Comparison of ENCODE assay signal across 8 mouse cellular contexts in genomic region chr5:113815638-113816152, GRCm38 (mm10). TPM values are rescaled to one million over a fixed set of nuclear protein-coding genes. Genes with fewer than 3 reads are reported as not detected.
DNase-seq lines count a peak whose midpoint lies in the region; ATAC-seq and TF ChIP-seq lines count a peak whose summit lies in the region.

No protein-coding gene starts in this region.

- intact Hi-C loops in heart, adult 2 months (cut with DNase I), result loop anchor here (1.0 to 10.0 kb wide), 3 partner anchors 41 to 449 kb away; no protein-coding TSS in a partner anchor
- intact Hi-C loops in heart, postnatal 25 days (cut with DNase I), result loop anchor here (1.0 to 10.0 kb wide), 3 partner anchors 42 to 449 kb away; no protein-coding TSS in a partner anchor
- intact Hi-C loops in left cerebral cortex, postnatal 4 days (cut with DNase I), result loop anchor here (5.0 kb wide), 1 partner anchor 43 kb away; the partner anchor contains the start of genes Iscu and Sart3

- no peak overlapping the region for H3K27ac ChIP-seq in heart, adult 2 months
- no peak overlapping the region for H3K27ac ChIP-seq in hindbrain, postnatal 0 days
- H3K27ac ChIP-seq in midbrain, embryonic 13.5 days, result no peak overlapping the region

- no peak overlapping the region for H3K4me3 ChIP-seq in heart, adult 2 months
- no peak overlapping the region for H3K4me3 ChIP-seq in hindbrain, postnatal 0 days (ENCODE audit: low read length)
- H3K4me3 ChIP-seq in midbrain, embryonic 13.5 days (replicated peaks), result no peak overlapping the region

- ATAC-seq in erythroid progenitor cell, adult 5-6 weeks (replicated peaks; ENCODE audit: low FRiP score, poor library complexity, severe bottlenecking), result peak; percentile 78
- peak; percentile 66 for ATAC-seq in hindbrain, postnatal 0 days
- ATAC-seq in midbrain, embryonic 13.5 days, result no peak

- no peaks in the 10 kb centered on the region for H3K79me2 ChIP-seq in heart, adult 2 months (replicated peaks; ENCODE audit: control insufficient read depth, insufficient read depth, low read length)

- 0 out of 2 replicates have a peak, but pooled peaks cover 3% of the 10 kb centered on the region for H3K9me3 ChIP-seq in hindbrain, postnatal 0 days (ENCODE audit: low read length)
- peaks cover 5% of the 10 kb centered on the region; the same call in 1 of the 2 replicates for H3K9me3 ChIP-seq in midbrain, embryonic 13.5 days

- no peak for TF ChIP-seq EP300 in heart, adult 2 months (IDR thresholded peaks at IDR 0.05; ENCODE audit: insufficient read depth, low read depth, low read length)

- TF ChIP-seq POLR2A in heart, adult 2 months (IDR thresholded peaks at IDR 0.05; ENCODE audit: insufficient read depth, low read depth, low read length), result no peak

- DNase-seq in heart, adult 2 months, result peak; percentile 68 to 80
- DNase-seq in heart, postnatal 25 days (ENCODE audit: low spot score), result no peak
- peak; percentile 57 for DNase-seq in c-Kit-negative CD71-positive TER-119-positive erythroid progenitor cells, embryonic 14.5 days (ENCODE audit: low read depth, low spot score)
- DNase-seq in hindbrain, postnatal 0 days (ENCODE audit: low spot score), result peak; percentile 83
- peak; percentile 79 for DNase-seq in left cerebral cortex, postnatal 4 days
- peak; percentile 65 to 90 for DNase-seq in spleen, postnatal 10 days (ENCODE audit: low spot score in 2 of 2)

- no peaks in the 10 kb centered on the region for H3K4me1 ChIP-seq in heart, adult 2 months (ENCODE audit: control insufficient read depth, insufficient read depth, low read length)
- no peaks in the 10 kb centered on the region for H3K4me1 ChIP-seq in hindbrain, postnatal 0 days (ENCODE audit: insufficient read depth, low read length)
- H3K4me1 ChIP-seq in midbrain, embryonic 13.5 days (replicated peaks), result 0 out of 2 replicates have a peak, but pooled peaks cover 4% of the 10 kb centered on the region

- peak; percentile 96 for TF ChIP-seq CTCF in heart, adult 2 months (IDR thresholded peaks at IDR 0.05)
- peak; percentile 83 for TF ChIP-seq CTCF in hindbrain, postnatal 0 days (IDR thresholded peaks at IDR 0.05; ENCODE audit: low read depth)

- H3K9ac ChIP-seq in heart, adult 2 months (ENCODE audit: low read depth, low read length), result no peak overlapping the region
- H3K9ac ChIP-seq in hindbrain, postnatal 0 days (replicated peaks; ENCODE audit: low read length), result no peak overlapping the region
- H3K9ac ChIP-seq in midbrain, embryonic 13.5 days (replicated peaks), result no peak overlapping the region

- no peaks in the 10 kb centered on the region for H3K27me3 ChIP-seq in heart, adult 2 months (ENCODE audit: control insufficient read depth, insufficient read depth, low read length)
- no peaks in the 10 kb centered on the region for H3K27me3 ChIP-seq in hindbrain, postnatal 0 days (ENCODE audit: insufficient read depth, low read length)
- H3K27me3 ChIP-seq in midbrain, embryonic 13.5 days, result 0 out of 2 replicates have a peak, but pooled peaks cover 10% of the 10 kb centered on the region

- 11% methylated on average over 15 of the region's 15 CpGs for WGBS in heart, adult 2 months
- 13% methylated on average over 15 of the region's 15 CpGs for WGBS in hindbrain, postnatal 0 days
- WGBS in midbrain, embryonic 13.5 days, result 12% methylated on average over 15 of the region's 15 CpGs

- H3K36me3 ChIP-seq in heart, adult 2 months (ENCODE audit: control insufficient read depth, insufficient read depth, low read length), result no peaks in the 10 kb centered on the region
- H3K36me3 ChIP-seq in hindbrain, postnatal 0 days (ENCODE audit: insufficient read depth, low read length), result no peaks in the 10 kb centered on the region
- H3K36me3 ChIP-seq in midbrain, embryonic 13.5 days, result no peaks in the 10 kb centered on the region

- no peak overlapping the region for H3K4me2 ChIP-seq in hindbrain, postnatal 0 days (ENCODE audit: low read depth, low read length)
- peak overlapping the region; percentile 1; the same call in 1 of the 2 replicates for H3K4me2 ChIP-seq in midbrain, embryonic 13.5 days (replicated peaks)

RNA-seq across cellular contexts. Expression of gene Tmem119, which starts 15.4 kb away (rescaled TPM):
- 1 to 10 TPM; 3.6 to 5.8 TPM for total RNA-seq in heart, adult 2 months (2021)
- polyA plus RNA-seq in heart, adult 2 months (2012; rRNA removed), result 7.3 and 12.0 TPM in 2 replicates
- 1 to 10 TPM; 6.7 to 7.3 TPM for total RNA-seq in heart, postnatal 25 days (2021)
- 2.9 TPM in 1 of 2 replicates, not detected in the other for total RNA-seq in erythroid progenitor cell, adult 5-6 weeks (2015; ENCODE audit: low replicate concordance)
- 3.0 TPM in 1 of 2 replicates, not detected in the other for total RNA-seq in erythroid progenitor cell, adult 5-6 weeks (2017; ENCODE audit: low replicate concordance)
- 5.2 and 9.2 TPM in 2 replicates for total RNA-seq in hindbrain, postnatal 0 days (2014; rRNA removed)
- polyA plus RNA-seq in hindbrain, postnatal 0 days (2015; fragmentation: Nextera tagmentation; extraction: Ambion mirVana), result 7.3 and 7.6 TPM in 2 replicates
- 1 to 10 TPM; 3.3 to 4.6 TPM for total RNA-seq in left cerebral cortex, postnatal 4 days (2021)
- polyA plus RNA-seq in midbrain, embryonic 13.5 days (2015; fragmentation: Nextera tagmentation; extraction: Ambion mirVana), result 4.3 and 5.6 TPM in 2 replicates

RNA-seq across cellular contexts. Expression of gene Selplg, which starts 16.7 kb away (rescaled TPM):
- 1 to 10 TPM; 3.4 to 4.5 TPM for total RNA-seq in heart, adult 2 months (2021)
- 5.7 and 14.1 TPM in 2 replicates for polyA plus RNA-seq in heart, adult 2 months (2012; rRNA removed)
- 1 to 10 TPM; 2.4 to 3.6 TPM for total RNA-seq in heart, postnatal 25 days (2021)
- total RNA-seq in erythroid progenitor cell, adult 5-6 weeks (2015; ENCODE audit: low replicate concordance), result 81.1 and 83.0 TPM in 2 replicates
- total RNA-seq in erythroid progenitor cell, adult 5-6 weeks (2017; ENCODE audit: low replicate concordance), result 26.7 and 29.5 TPM in 2 replicates
- total RNA-seq in hindbrain, postnatal 0 days (2014; rRNA removed), result 2.8 and 4.1 TPM in 2 replicates
- 1.8 and 2.2 TPM in 2 replicates for polyA plus RNA-seq in hindbrain, postnatal 0 days (2015; fragmentation: Nextera tagmentation; extraction: Ambion mirVana)
- 1 to 10 TPM; 1.5 to 2.7 TPM for total RNA-seq in left cerebral cortex, postnatal 4 days (2021)
- polyA plus RNA-seq in midbrain, embryonic 13.5 days (2015; fragmentation: Nextera tagmentation; extraction: Ambion mirVana), result 0.98 and 1.2 TPM in 2 replicates

RNA-seq across cellular contexts. Expression of gene Iscu, which starts 43.1 kb away (rescaled TPM):
- 100 to 1,000 TPM; 176 to 202 TPM for total RNA-seq in heart, adult 2 months (2021)
- 168 and 212 TPM in 2 replicates for polyA plus RNA-seq in heart, adult 2 months (2012; rRNA removed)
- 100 to 1,000 TPM; 164 to 165 TPM for total RNA-seq in heart, postnatal 25 days (2021)
- total RNA-seq in erythroid progenitor cell, adult 5-6 weeks (2015; ENCODE audit: low replicate concordance), result 54.9 and 75.3 TPM in 2 replicates
- total RNA-seq in erythroid progenitor cell, adult 5-6 weeks (2017; ENCODE audit: low replicate concordance), result 36.4 and 52.0 TPM in 2 replicates
- 53.5 and 77.9 TPM in 2 replicates for total RNA-seq in hindbrain, postnatal 0 days (2014; rRNA removed)
- 111 and 122 TPM in 2 replicates for polyA plus RNA-seq in hindbrain, postnatal 0 days (2015; fragmentation: Nextera tagmentation; extraction: Ambion mirVana)
- total RNA-seq in left cerebral cortex, postnatal 4 days (2021), result 10 to 100 TPM; 39.9 to 43.0 TPM
- polyA plus RNA-seq in midbrain, embryonic 13.5 days (2015; fragmentation: Nextera tagmentation; extraction: Ambion mirVana), result 93.0 and 101 TPM in 2 replicates

RNA-seq across cellular contexts. Expression of gene Sart3, which starts 43.4 kb away (rescaled TPM):
- 10 to 100 TPM; 12.2 to 14.4 TPM for total RNA-seq in heart, adult 2 months (2021)
- 10.2 and 13.6 TPM in 2 replicates for polyA plus RNA-seq in heart, adult 2 months (2012; rRNA removed)
- 10 to 100 TPM; 14.1 to 17.1 TPM for total RNA-seq in heart, postnatal 25 days (2021)
- 8.4 and 22.0 TPM in 2 replicates for total RNA-seq in erythroid progenitor cell, adult 5-6 weeks (2015; ENCODE audit: low replicate concordance)
- total RNA-seq in erythroid progenitor cell, adult 5-6 weeks (2017; ENCODE audit: low replicate concordance), result 32.1 and 44.9 TPM in 2 replicates
- total RNA-seq in hindbrain, postnatal 0 days (2014; rRNA removed), result 34.7 and 45.6 TPM in 2 replicates
- polyA plus RNA-seq in hindbrain, postnatal 0 days (2015; fragmentation: Nextera tagmentation; extraction: Ambion mirVana), result 24.8 and 26.4 TPM in 2 replicates
- total RNA-seq in left cerebral cortex, postnatal 4 days (2021), result 10 to 100 TPM; 46.8 to 50.1 TPM
- 51.1 and 58.5 TPM in 2 replicates for polyA plus RNA-seq in midbrain, embryonic 13.5 days (2015; fragmentation: Nextera tagmentation; extraction: Ambion mirVana)
